Mouse (Mus musculus) spleen, postnatal 14 days (tissue): ENCODE measurements around the gene Tbx5.

Experiments used
- DNase-seq, 2 experiments: peaks; one replicate each; pipeline ENCODE4 v3.0.0; 2021 to 2022; ENCODE audit warnings: low spot score in 2 of 2

Tbx5 gene

DNA sequence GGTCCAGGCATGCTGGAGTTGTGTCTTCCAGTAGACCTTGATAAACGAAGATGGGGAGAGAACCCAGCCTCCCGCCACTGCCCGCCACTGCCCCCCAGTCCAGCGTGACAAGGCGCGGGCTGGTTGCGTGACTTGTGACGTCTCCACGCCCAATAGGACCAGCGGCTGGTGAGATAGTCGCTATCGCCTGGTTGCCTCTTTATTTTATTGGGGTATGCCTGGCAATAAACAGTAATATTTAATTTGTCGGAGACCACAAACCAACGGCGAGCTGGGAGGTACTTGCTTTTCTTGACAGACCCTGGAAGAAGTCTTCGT, at the start of gene Tbx5:
Gene Tbx5 (plus strand): TSS at position 190 of the 318 bp plus-strand sequence.
- DNase-seq = no peak

DNA sequence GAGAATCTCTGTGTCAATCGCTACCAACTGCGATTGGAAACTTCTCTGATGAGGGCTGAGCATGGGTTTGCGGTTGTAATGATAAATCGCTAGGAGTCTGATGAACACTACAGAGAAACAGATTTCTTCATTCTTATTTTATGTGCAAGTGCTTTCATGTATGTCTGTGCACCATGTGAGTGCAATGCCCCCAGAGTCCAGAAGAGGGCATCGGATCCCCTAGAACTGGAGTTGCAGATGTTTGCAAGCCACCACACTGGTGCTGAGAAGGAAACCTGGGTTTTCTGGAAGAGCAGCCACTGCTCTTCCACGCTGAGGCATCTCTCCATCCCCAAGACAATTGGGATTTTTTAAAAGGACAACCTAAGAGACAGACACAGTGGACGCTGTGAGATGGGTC, 46.5 kb upstream of the Tbx5 start:
- no peak for DNase-seq

DNA sequence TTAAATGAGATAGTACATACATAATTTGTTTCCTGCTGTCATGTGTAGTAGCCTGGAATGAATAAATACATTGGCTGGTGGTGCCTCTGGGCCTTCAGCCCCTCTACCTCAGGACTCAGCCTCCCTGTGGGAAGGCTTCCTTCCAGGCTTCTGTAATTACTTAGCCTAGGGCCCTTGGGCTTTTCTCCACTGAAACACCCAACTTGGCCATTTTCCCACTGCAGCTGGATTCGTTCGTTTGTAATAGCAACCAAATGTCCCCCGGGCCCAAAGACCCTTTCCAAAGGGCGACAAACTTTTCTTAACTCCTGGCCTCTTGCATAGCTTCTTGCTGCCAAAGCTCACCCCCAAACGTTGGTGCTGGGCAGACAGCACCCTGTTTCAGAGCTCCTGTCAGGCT, 40.8 kb upstream of the Tbx5 start:
- DNase-seq = no peak

DNA sequence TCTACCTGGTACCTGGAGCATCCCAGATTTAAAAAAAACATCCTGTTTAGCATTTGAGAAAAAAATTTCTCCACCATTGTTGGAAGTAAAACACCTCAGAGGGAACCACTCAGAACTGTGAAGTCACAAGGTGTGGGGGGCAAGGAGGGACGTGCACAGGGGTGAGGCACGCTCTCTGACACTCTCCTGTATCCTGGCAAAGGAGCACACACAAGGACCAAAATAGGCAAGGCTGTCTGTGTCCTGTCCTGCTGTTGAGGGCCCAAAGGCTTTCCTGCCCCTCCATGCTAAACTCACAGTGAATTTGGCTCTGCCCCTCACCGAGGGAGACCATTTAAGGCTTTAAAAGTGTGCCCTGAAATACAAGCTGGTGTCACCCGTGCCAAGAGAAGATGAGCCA, 38.5 kb upstream of the Tbx5 start:
- no peak for DNase-seq

DNA sequence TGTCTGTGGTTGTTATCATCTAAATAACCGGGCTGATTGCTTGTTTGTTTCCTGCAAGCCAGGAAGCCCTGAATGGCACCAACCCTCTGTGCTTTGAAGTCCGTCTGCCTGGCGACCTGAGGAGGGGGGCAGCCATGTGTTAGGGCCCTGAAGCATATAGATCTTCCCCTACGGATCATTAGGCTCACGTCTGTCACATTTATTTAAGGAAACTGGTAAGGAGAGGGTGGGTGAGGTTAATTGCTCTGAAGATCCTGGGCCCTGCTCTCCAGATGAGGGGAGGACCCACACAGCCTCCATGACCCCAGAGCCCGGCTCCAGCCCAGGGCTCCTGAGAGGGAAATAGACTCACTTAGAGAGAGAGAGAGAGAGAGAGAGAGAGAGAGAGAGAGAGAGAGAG, 37.1 kb upstream of the Tbx5 start:
- DNase-seq = no peak

DNA sequence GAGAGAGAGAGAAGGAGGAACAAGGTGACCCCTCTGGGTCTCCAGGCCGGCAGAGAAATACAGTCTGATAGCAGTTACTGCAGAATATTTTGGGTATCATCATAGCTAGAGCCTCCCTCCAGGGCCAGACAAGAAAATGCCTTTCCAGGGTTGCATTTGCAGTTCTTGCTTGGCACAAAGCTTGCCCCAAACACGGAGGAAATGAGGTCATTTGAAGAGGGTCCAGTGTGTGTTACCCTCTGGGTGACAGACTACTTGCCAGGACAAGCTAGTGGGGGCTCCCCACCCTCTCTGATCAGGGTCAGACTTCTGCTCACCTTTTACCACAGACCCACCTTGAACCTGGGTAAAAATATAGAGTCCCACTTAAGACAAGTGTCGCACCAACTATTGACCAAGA, 36.7 kb upstream of the Tbx5 start:
- DNase-seq = no peak

DNA sequence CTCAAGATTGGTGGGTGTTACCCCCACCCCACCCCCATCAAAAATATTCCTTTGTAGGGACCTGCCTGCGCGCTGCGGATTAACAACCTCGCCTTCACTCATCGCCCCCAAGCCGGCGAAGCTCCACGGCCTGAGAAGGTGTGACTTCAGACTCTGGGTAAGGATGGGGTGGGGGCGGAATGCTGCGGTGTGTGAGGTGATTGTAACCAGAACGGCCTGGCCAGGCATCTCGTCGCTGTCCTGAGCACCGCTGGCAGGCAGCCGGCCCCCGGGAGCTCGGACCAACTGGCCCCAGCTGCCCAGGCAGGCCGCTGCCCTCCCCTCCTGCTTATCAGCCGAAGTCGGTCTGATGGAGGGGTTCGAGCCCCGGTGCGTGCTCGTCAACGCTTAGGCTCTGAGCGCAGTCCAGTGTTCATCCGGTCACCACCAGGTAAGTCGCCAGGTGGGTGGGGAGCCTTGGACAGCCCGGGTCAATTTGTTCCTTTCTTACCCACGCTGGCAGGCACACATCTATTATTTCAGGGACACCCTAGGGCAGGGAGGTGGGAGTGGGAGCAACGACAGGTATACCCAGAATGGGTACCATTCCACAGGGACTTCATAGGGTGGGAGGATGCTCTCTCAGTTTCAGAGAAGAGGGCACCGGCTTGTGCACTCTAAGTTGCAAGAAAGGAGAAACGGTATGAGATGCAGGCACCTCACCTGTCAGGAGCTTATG, 35.9 kb upstream of the Tbx5 start:
- DNase-seq = no peak

DNA sequence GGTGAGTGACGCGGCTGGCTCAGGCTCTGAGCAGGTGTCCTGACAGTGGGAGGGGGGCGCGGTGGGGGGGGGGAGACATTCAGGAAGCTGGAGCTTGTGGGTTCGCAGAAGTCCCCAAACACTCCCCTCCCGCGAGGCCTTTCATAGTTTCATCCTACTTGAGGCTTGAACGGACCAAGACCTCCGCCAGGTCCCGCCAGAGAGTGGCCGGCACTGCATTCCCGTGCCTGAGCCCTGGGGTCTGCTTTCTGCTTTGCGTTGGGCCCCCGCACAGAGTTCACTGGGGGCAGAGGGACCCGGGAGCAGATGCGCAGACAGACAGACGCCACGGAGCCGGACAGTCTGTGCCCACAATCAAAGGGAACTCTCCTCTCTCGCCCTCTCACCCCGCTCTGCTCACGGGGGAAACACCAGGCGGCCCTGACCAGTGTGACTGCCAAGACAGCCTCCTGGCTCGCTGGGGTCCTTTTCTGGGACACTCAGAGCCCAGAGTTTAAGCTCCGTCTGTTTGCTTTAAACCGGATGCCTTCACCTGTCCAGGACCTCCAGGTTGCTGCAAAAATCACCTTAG, 34.8 kb upstream of the Tbx5 start:
- DNase-seq = no peak

DNA sequence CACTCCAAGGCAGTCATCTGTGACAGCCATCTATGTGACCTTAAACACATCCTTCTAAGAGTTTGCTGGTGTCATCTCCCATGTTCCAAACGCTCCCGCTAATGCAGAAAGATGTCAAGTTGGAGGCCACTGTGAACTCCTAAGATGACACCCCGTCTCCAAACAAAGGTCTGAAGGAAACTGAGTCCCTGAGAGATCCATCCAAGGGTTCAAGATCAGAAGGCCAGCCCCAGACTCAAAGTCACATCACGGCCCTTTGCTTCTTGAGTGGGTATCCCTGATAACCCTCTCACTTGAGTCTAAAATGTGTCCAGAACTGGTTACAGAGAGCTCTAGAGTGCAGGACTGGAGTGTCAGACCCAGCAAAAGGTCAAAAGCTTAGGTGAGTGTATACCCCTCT, 34.2 kb upstream of the Tbx5 start:
- DNase-seq = no peak

DNA sequence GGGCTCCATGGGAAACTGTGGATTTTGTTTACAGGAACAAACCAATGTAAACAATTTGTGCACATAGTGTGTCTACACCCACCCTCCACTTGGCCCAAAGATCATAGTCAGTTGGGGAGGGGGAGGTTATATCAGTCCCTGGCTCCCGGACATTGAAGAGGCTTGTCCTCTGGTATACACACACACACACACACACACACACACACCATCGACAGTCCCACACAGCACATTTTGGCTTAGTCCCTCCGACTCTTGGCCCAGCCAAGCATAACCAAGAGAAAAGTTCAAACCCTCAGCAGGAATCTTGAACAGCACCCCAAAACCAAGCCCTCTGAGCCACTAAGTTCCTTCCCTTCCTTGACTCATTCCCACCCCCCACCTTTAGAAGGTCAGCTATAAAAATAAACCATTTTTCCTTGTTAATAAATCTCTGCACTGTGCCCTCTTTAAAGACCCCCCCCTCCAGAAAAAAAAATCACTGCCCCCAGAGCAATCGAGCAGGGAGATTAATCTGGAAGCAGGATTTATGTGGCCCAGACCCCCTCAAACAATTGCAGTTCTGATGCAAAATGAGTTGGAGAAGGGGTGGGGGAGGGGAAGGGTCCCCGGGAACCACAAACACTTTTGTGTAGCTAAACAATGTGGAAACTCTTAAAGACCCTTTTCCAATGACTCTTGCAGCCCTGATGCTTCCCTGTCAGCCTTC, 33.6 kb upstream of the Tbx5 start:
- no peak for DNase-seq

DNA sequence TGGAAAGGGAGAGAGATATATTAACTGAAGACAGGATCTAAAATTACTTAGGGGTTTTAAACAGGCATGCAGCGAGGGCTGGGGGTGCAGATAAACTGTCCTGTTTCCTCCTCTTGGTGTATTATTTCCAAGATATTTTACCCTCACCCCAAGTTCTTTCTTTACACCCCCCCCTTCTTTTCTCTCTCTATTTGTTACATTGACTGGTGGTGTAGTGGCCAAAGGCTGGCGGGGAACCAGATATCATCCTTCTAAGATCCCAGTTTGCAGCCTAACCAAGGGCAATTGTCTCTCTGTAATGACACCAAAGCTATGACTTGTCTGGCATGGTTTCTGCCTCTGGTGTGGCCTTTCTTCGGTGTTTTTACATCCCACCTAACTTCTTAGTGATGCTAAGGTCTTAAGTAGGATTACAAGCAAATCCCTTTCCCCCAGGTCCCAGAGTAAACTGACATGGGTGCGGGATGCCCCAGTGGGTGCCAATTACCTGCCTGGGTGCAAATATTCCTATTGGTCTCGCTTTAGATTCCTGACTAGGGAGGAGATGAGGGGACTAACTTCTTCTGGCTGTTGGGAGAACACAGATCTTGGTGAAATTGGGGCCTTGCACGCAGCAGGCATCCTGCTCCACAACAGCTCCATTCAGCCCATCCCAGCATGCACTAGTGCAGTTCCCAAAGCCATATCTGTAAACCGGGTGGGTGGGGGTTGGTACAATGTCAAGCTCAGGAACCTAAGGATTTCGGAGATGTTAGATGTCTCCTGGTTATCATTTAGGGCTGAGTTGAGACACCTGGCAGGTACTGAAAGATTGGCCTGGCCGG, 32.8 kb upstream of the Tbx5 start:
- DNase-seq = no peak

DNA sequence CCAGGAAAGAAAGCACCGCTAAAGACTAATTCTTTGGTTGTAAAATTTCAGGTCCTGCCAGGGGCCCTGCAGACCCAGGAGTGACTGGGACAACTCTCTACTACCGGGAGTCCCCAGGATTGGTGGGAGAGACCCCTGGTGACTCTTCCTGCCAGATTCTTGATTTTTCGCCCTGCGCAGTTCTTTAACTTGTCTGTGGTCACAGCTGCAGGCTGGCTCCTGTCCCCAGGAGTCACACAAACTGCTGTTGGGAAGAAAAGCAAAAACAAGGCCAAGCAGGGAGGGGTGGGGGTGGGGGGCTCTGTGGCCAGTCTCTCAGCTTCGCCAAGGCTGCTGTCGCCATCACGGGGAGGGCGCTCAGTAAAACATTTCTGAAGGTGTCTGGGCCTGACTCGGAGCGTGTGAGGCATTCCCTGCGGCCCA, 32.2 kb upstream of the Tbx5 start:
- no peak for DNase-seq

DNA sequence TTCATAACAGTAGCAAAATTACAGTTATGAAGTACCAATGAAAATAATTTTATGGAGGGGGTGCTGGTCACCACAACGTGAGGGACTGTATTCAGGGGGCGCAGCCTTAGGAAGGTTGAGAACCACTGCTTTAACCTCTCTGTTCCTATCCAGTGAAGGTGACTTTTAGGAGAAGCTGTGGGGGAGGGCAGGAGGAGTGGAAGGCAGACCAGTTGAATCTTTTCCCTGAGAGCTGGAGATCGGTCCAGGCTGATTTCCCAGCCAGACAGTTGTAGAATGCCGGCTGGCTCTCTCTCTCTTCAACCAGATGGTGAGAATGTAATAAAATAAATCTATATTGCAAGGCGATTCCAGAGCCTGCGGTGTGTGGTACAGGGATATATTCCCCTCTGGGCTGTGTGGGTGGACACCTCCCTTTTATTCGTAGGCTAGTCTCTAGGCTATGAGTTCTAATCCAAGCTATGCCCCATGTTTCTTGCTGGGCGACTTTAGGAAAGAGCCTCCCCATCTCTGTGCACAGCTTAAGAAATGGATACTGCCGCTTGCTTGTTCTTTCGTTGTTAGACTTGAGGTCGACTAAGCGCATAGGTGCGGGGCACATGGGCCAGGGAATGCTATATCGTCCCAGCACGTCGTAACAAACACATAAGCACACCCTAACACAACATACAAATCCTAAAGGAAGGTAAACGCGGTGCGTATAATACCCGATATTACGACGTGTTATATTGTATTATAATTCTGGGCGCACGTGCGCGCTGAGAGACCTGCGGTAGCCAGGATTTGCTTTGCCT, 29.7 kb upstream of the Tbx5 start:
- DNase-seq = no peak

DNA sequence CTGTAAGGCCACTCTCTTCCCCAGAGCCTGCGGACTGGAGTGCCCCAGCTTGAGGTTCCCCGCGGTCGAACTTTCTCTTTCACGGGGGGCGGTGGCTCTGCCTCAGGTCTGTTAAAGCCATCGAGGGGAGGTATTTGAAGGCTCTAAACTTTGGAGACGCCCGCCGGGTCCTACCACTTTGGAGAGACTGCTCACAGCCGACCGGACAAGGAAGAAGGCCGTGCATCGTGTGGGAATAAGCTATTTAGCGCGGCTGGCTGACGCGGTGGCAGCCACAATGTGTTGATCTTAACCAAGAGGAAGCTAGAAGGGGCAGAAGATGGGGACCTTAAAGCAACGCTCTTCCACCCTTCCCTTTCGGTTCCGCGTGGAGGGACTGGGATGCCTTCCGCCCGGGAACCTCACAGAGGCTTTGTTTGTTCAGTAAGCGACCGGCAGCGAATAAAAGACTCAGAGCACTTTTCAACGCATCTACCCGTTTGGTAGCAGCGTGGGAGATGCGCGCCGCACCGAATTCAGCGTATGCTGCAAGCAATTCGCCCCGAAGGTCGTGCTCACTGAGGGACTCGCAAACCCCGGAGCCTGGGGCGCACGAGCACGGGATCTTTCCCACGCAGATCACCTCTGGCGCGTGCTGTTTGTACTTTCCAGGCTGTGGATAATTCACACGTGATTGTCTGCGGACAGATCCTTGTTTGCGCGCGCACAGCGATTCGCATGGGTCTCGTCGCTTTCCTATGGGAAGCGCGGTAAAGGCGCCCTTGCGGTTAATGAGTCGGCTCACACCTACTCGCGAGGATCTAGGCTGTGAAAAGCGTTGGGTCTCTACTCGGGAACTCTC, 28.8 kb upstream of the Tbx5 start:
- DNase-seq = no peak

DNA sequence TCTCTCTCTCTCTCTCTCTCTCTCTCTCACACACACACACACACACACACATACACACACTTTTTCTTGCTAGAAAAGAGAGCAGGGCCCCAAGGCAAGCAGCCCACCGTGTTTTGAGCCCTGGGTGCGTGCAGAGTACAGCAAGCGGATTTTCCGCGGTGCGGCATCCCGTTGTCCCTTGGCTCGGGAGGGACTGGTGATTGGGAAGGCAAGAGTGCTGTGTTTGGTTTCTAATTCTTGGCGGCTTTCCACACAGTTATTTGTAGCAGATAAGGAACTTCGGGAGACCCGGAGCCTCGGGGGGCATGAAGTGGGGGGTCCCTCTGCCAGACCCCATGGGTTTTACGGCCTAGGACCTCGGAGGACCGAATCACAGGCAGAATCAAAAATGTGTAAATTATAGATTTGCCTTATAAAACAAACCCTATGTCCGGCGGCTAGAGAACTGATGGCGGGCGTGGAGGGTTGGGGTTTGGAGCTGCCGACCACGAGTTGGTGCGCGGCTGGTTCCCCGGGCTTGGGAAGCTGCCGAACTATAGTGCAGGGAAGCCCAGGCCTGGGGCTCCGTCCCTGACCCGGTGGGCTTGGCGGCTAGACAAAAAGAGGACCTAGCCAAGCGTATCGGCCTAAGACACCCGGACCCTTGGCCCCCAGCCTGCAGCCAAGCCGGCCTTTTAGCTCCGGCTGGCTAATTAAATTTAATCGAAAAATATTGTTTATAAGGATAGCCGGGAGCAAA, 28.0 kb upstream of the Tbx5 start:
- no peak for DNase-seq

DNA sequence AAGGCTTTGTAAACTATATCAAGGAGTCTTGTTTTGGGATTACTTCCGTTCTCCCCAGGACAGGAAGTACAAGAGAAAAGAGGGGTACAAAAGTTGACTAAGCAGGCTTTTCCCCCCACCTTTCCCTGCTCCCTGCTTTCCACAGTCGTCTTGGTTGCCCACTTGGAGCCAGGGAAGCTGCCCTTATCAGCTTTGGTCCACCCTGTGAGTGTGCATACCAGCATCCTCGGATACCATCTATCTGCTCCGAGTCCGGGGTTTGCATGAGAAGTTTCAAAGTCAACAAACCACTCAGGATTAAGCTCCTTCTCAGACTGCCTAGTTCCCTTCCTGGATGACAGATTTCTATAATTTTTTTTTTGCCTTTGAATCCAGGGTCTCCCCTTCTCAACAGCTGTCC, 26.8 kb upstream of the Tbx5 start:
- no peak for DNase-seq

DNA sequence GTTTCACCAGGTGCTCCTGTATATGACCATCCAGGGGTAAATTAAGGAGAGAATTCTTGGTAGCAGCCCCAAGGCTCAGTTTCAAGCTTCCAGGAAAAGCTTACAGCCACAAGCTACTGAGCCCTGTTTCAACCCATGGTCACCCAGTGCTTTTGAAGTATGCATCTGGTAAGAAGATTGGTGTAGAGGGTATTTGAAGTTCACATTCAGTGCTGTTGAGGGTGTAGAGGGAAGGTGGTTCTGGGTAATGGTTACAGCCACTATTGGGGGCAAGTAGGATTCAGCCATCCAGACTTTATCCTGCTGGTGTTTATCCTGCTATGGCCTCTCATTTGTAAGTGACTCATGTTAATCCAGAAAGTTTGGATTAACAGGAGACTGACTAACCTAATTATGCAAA, 26.0 kb upstream of the Tbx5 start:
- no peak for DNase-seq

DNA sequence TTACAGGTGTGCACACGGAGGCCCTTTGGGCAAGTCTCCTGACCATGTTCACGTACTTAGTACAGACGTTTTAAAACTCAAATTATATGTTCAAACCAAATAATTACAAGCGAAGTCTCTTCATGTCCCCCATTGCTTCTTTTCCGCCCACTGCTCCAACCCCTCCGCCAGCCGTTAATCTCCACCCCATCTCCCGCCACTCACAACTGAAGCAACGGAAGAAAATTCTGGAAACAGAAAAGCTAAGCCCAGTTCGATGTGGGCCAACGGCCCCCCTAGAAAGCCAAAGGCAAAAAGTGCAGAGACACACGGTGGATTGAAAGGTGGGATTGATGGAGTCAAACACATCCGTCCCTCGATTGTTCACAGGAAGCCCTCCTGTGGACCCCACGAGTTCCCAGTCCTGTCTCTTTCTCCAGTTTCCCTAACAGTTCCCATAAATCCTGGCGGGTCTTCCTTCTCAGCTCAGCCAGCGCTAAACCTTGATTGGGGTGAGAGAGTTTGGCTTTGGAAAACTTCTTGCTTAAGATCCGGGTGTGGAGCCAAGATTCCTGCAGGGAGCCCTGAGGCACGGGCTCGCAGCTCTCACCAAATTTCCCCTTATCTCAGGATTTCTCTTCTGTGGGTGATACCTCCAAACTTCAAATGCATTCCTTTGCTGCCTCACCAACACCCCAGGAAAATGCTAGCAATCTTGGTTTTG, 24.8 kb upstream of the Tbx5 start:
- DNase-seq = no peak

DNA sequence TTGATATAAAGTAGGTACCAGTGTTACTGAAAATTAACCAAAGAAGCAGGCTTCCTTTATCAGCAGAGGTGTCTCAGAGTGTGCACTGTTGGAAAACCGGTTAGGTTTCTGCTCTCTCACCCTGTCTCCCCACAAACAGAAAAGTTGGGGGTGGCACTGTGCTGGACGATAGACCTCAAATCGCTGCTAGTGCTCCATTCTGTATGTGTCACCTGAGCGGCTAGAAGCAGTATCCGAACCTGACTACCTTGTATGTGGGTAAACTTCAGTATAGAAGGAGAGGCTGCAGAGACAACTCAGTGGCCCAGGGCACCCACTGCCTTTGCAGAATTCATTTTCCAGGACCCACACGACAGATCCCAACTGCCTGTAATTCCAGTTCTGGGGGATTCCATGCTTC, 23.8 kb upstream of the Tbx5 start:
- no peak for DNase-seq
